Mouse (Mus musculus) heart, adult 2 months (tissue): ENCODE measurements around the gene Mrps14.

Experiments
- CTCF ChIP-seq: fragments of 200-600 bp; IDR thresholded peaks from 2 replicates; pipeline ENCODE4 v1.8.1; 2022; ENCODE audit warnings: antibody characterized with exemption, mild to moderate bottlenecking, moderate library complexity
- POLR2A ChIP-seq: fragments of 200-500 bp; IDR thresholded peaks from 2 replicates; pipeline ENCODE4 v1.6.1; 2011; ENCODE audit warnings: mild to moderate bottlenecking, low read depth, low read length, control low read depth; ENCODE audit not compliant: insufficient read depth

DNA sequence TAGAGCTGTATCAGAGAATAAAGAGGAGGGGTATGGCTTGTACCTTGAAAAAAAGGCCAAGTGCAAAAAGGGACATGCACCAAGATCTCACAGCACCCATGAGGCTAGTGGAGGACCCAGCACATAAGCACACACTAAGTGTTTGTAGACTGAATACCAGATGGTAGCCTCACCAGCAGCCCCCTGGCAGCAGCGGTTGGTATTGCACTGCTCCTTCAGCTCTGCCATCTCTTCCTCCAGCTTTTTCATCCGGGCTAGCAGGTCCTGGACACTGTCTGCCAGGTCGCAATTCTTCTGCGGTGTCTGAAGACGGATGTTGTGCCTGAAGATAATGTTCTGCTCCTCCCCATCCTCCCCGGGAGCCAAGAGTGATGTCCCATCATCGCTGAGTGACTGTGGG lies 47.7 kb upstream of the Mrps14 start:
- TF ChIP-seq CTCF (no peak), POLR2A (no peak)
